Mouse (Mus musculus): ENCODE results near the gene Rpl39.

Gene Rpl39

DNA sequence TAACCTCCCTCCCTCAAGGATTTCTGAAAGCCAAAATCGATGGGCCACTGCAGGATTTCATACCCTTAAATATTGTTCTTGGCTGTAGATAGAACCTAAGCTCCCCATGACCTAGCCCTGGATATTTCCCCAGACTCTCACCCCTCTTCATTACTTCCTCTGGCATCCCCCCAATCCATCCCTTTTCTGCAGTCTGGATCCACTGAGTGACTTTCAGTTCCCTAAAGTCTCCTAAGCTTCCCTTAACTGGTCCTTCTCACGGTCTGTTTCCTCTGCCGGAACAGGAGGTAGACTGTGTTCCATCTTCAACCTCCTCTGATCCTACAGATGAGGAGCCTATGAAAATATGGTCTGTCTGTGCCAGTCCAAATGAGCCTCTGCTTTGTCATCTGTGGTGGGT, 17.9 kb downstream of the Rpl39 start:
- no peak for DNase-seq (ENCODE audit: low read depth)

DNA sequence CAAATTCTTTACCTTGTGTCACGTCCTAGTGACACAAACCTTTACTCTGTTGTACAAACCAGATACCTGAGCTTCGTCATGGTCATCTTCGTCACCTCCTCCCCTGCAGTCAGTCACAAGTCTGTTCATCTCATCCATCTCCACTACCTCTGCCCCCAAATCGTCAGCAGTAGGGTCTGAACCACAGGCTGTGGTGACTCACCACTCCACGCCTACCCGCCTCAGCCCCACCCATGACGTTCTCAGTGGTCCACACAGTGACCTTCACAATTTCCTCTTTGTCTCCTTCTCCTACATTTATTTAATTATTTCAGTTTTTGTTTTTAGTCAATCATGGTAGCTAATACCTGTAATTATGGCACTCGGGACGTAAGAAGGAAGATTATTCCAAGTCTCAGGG, 21.3 kb downstream of the Rpl39 start:
- no peak for DNase-seq (ENCODE audit: low read depth)

DNA sequence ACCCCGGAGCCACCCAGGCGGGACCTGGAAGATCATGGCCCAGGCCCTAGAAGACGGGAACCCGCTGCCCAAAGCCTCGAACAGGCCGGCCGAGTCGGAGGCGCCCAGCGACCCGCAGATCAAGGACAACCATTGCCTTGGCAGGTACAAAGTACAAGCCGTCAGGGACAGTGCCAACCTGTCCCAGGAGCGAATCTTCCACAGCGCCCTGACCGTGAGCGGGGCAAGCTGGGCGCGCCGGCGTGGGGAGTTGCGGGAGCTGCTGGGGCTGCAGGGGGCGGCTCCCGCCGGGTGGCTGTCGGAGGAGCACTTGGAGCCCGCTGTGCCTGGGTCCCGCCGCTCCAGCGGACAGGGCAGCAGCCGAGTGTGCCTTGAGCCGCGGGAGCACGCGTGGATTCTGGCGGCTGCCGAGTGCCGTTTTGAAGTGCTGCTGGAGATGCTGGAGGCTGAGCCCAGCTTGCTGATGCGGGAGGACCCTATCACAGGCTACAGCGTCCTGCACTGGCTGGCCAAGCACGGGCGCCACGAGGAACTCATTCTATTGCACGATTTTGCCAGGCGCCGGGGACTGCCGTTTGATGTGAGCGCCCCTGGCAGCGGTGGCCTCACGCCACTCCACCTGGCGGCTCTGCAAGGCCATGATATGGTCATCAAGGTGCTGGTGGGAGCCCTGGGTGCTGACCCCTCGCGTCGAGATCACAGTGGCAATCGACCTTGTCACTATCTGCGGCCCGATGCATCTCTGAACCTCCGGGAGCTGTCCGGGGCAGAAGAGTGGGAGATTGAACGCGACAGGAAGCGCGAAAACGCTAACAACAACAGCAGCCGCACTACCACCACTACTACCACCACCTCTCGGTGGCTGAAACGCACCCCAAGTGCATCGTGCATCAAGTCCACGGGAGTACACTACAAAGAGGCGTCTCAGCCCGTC, 36.0 kb downstream of the Rpl39 start:
- DNase-seq (ENCODE audit: low read depth) = no peak

GRCm38 (mm10) chrX:37048066-37048889, 36.9 kb downstream of the Rpl39 start, which contains the start of gene Sowahd:
Sowahd (plus strand) TSS chrX:37048845.
- DNase-seq (ENCODE audit: low read depth) = no peak

- DNase-seq (ENCODE audit: low read depth) = peak; percentile 23
Observed at GRCm38 (mm10) chrX:37042726-37043125, 42.5 kb downstream of the Rpl39 start.

Data from c-Kit-positive CD71-positive TER-119-negative erythroid progenitor cells, embryonic 14.5 days (primary cell).